Mouse (Mus musculus): ENCODE data around the gene Hist4h4.
"Not testable (repeated sequence)": the region's sequence is repeated elsewhere in the genome, so short reads cannot be mapped to it uniquely, and the experiment has no call there.

Gene Hist4h4

GRCm38 (mm10) chr6:136816826-136817225 is 12.6 kb upstream of the Hist4h4 start:
- in situ Hi-C loops (cut with MboI, MseI), result loop anchor here (25.0 kb wide), 1 partner anchor 1905 kb away; the partner anchor contains the start of gene Cdkn1b

GRCm38 (mm10) chr6:136815381-136815780 is 11.2 kb upstream of the Hist4h4 start:
- in situ Hi-C loops (cut with MboI, MseI), result loop anchor here (25.0 kb wide), 1 partner anchor 1903 kb away; the partner anchor contains the start of gene Cdkn1b

GRCm38 (mm10) chr6:136813117-136813516 is 8.9 kb upstream of the Hist4h4 start:
- in situ Hi-C loops (cut with MboI, MseI), result loop anchor here (5.0 to 25.0 kb wide), 2 partner anchors 119 to 1901 kb away; partner anchors contain the start of gene Cdkn1b

- in situ Hi-C loops (cut with MboI, MseI), result loop anchor here (5.0 to 25.0 kb wide), 2 partner anchors 121 to 1899 kb away; partner anchors contain the start of gene Cdkn1b
Observed at GRCm38 (mm10) chr6:136811196-136811595, 7.0 kb upstream of the Hist4h4 start.

GRCm38 (mm10) chr6:136809673-136810072 is 5.5 kb upstream of the Hist4h4 start:
- in situ Hi-C loops (cut with MboI, MseI), result loop anchor here (5.0 to 25.0 kb wide), 2 partner anchors 123 to 1897 kb away; partner anchors contain the start of gene Cdkn1b

- in situ Hi-C loops (cut with MboI, MseI), result loop anchor here (25.0 kb wide), 1 partner anchor 1897 kb away; the partner anchor contains the start of gene Cdkn1b
Observed at GRCm38 (mm10) chr6:136809077-136809476, 4.9 kb upstream of the Hist4h4 start.

GRCm38 (mm10) chr6:136808631-136809046 is 4.4 kb upstream of the Hist4h4 start:
- in situ Hi-C loops (cut with MboI, MseI), result loop anchor here (25.0 kb wide), 1 partner anchor 1896 kb away; the partner anchor contains the start of gene Cdkn1b

- in situ Hi-C loops (cut with MboI, MseI), result loop anchor here (25.0 kb wide), 1 partner anchor 1896 kb away; the partner anchor contains the start of gene Cdkn1b
Observed at GRCm38 (mm10) chr6:136808014-136808417, 3.8 kb upstream of the Hist4h4 start, which contains the start of gene H2afj. TSS of gene H2afj (plus strand) at chr6:136808244.

- in situ Hi-C loops (cut with MboI, MseI), result loop anchor here (25.0 kb wide), 1 partner anchor 1895 kb away; the partner anchor contains the start of gene Cdkn1b
Observed at GRCm38 (mm10) chr6:136807395-136808013, 3.3 kb upstream of the Hist4h4 start.

GRCm38 (mm10) chr6:136806819-136807218 is 2.6 kb upstream of the Hist4h4 start:
- in situ Hi-C loops (cut with MboI, MseI), result loop anchor here (25.0 kb wide), 1 partner anchor 1895 kb away; the partner anchor contains the start of gene Cdkn1b

GRCm38 (mm10) chr6:136805409-136805775 is 1.2 kb upstream of the Hist4h4 start:
- in situ Hi-C loops (cut with MboI, MseI), result loop anchor here (25.0 kb wide), 1 partner anchor 1893 kb away; the partner anchor contains the start of gene Cdkn1b

- in situ Hi-C loops (cut with MboI, MseI), result loop anchor here (25.0 kb wide), 1 partner anchor 1893 kb away; the partner anchor contains the start of gene Cdkn1b
Observed at GRCm38 (mm10) chr6:136804705-136805408, 642 bp upstream of the Hist4h4 start.

GRCm38 (mm10) chr6:136803093-136803738 is 999 bp downstream of the Hist4h4 start:
- in situ Hi-C loops (cut with MboI, MseI), result loop anchor here (25.0 kb wide), 1 partner anchor 1891 kb away; the partner anchor contains the start of gene Cdkn1b

GRCm38 (mm10) chr6:136801274-136801673 is 2.9 kb downstream of the Hist4h4 start:
- in situ Hi-C loops (cut with MboI, MseI), result loop anchor here (25.0 kb wide), 1 partner anchor 1889 kb away; the partner anchor contains the start of gene Cdkn1b

GRCm38 (mm10) chr6:136800710-136801109 is 3.5 kb downstream of the Hist4h4 start:
- in situ Hi-C loops (cut with MboI, MseI), result loop anchor here (25.0 kb wide), 1 partner anchor 1888 kb away; the partner anchor contains the start of gene Cdkn1b

GRCm38 (mm10) chr6:136797874-136798693 is 6.1 kb downstream of the Hist4h4 start:
- in situ Hi-C loops (cut with MboI, MseI), result not testable (repeated sequence)

- in situ Hi-C loops (cut with MboI, MseI), result no loop called here
Observed at GRCm38 (mm10) chr6:136795850-136796249, 8.4 kb downstream of the Hist4h4 start.

GRCm38 (mm10) chr6:136795110-136795509 is 9.1 kb downstream of the Hist4h4 start:
- in situ Hi-C loops (cut with MboI, MseI), result no loop called here

GRCm38 (mm10) chr6:136793831-136794525 is 10.2 kb downstream of the Hist4h4 start:
- in situ Hi-C loops (cut with MboI, MseI), result no loop called here
